Mouse (Mus musculus) midbrain, postnatal 0 days (tissue): ENCODE measurements around the gene Spi1. TPM values are rescaled to one million over a fixed set of nuclear protein-coding genes. Genes with fewer than 3 reads are reported as not detected.
"Not testable (repeated sequence)": the region's sequence is repeated elsewhere in the genome, so short reads cannot be mapped to it uniquely, and the experiment has no call there.

Experiments
- ATAC-seq: fragments of 200-750 bp; cut with Nextera tagmentation; 2 replicates; pipeline ENCODE4 v1.8.0; 2017; ENCODE audit warnings: moderate number of reproducible peaks, mild to moderate bottlenecking, moderate TSS enrichment, moderate library complexity; ENCODE audit not compliant: low FRiP score
- DNase-seq: peaks from one replicate; pipeline ENCODE4 v3.0.0-alpha.2; 2015; ENCODE audit warnings: low spot score
- H3K27ac ChIP-seq: fragments of 300-500 bp; sonication (generic); 2 replicates; pipeline ENCODE4 v1.5.1; 2014; ENCODE audit warnings: low read depth, mild to moderate bottlenecking, low read length, mixed read lengths
- H3K27me3 ChIP-seq: fragments of 300-500 bp; sonication (generic); 2 replicates; pipeline ENCODE4 v1.6.1; 2014; ENCODE audit warnings: low read length, control low read depth, mixed read lengths; ENCODE audit not compliant: insufficient read depth
- H3K36me3 ChIP-seq: fragments of 300-500 bp; sonication (generic); 2 replicates; pipeline ENCODE4 v1.6.1; 2014; ENCODE audit warnings: low read length, control low read depth, mixed read lengths; ENCODE audit not compliant: insufficient read depth
- H3K4me1 ChIP-seq: fragments of 300-500 bp; sonication (generic); 2 replicates; pipeline ENCODE4 v1.6.1; 2014; ENCODE audit warnings: mild to moderate bottlenecking, control low read depth, antibody characterized with exemption, low read length, mixed read lengths; ENCODE audit not compliant: insufficient read depth
- H3K4me2 ChIP-seq: fragments of 300-500 bp; sonication (generic); 2 replicates; pipeline ENCODE4 v1.6.1; 2014; ENCODE audit warnings: low read depth, mild to moderate bottlenecking, low read length, mixed read lengths; ENCODE audit not compliant: poor library complexity, severe bottlenecking
- H3K4me3 ChIP-seq: fragments of 300-500 bp; sonication (generic); 2 replicates; pipeline ENCODE4 v1.5.1; 2014; ENCODE audit warnings: low read depth, mild to moderate bottlenecking, low read length, moderate library complexity
- H3K9ac ChIP-seq: fragments of 300-500 bp; sonication (generic); replicated peaks from 2 replicates; pipeline ENCODE4 v1.6.1; 2014; ENCODE audit warnings: mild to moderate bottlenecking, low read length, moderate library complexity, mixed read lengths; ENCODE audit not compliant: poor library complexity, severe bottlenecking
- H3K9me3 ChIP-seq: fragments of 300-500 bp; sonication (generic); 2 replicates; pipeline ENCODE4 v1.6.1; 2016; ENCODE audit warnings: low read length, control low read depth
- CTCF ChIP-seq: IDR thresholded peaks from 2 replicates; pipeline ENCODE4 v1.5.1; 2016; ENCODE audit warnings: antibody characterized with exemption, mild to moderate bottlenecking
- WGBS: fragments of 180-500 bp; shearing (Covaris S2); extraction: QIAGEN DNeasy Blood & Tissue Kit; methylation state at CpG from one replicate; pipeline ENCODE4 v1.1.7; 2014; 5-methylcytosine and 5-hydroxymethylcytosine counted together
- polyA plus RNA-seq: library from polyadenylated mRNA; unstranded; fragments of >200 nt; fragmentation: Nextera tagmentation; extraction: Ambion mirVana; gene quantifications from 2 replicates; pipeline ENCODE4 v1.2.1, GENCODE M21; 2015
- total RNA-seq: library from RNA; depleted of rRNA; stranded (reverse); fragments of >200 nt; gene quantifications from 2 replicates; pipeline ENCODE4 v1.2.3, GENCODE M21; 2014

Gene Spi1
- total and polyA plus RNA-seq, 2 experiments from 2014 or later, result 4.2 to 10.0 TPM

- no peak overlapping the region for H3K27ac ChIP-seq
- no peak for TF ChIP-seq CTCF
- H3K27me3 ChIP-seq, result no peaks in the 10 kb centered on the region
- DNase-seq (no peak), ATAC-seq (no peak)
- no peaks in the 10 kb centered on the region for H3K4me1 ChIP-seq
- no peak overlapping the region for H3K4me3 ChIP-seq
- H3K9me3 ChIP-seq, result no peaks in the 10 kb centered on the region
- no peaks in the 10 kb centered on the region for H3K36me3 ChIP-seq
- no peak overlapping the region for H3K4me2 ChIP-seq
- WGBS, result 88% methylated on average over 3 of the region's 3 CpGs
- no peak overlapping the region for H3K9ac ChIP-seq
These were observed 26.0 kb downstream of the Spi1 start for GRCm38 (mm10) chr2:91108156-91108555.

GRCm38 (mm10) chr2:91109241-91109640 is 27.1 kb downstream of the Spi1 start:
- TF ChIP-seq CTCF, result no peak
- no peak for DNase-seq
- H3K36me3 ChIP-seq, result no peaks in the 10 kb centered on the region
- H3K9me3 ChIP-seq, result no peaks in the 10 kb centered on the region
- no peak overlapping the region for H3K4me2 ChIP-seq
- 83% methylated on average over 5 of the region's 5 CpGs for WGBS
- H3K4me3 ChIP-seq, result no peak overlapping the region
- no peak for ATAC-seq
- H3K4me1 ChIP-seq, result no peaks in the 10 kb centered on the region
- H3K9ac ChIP-seq, result no peak overlapping the region
- H3K27me3 ChIP-seq, result no peaks in the 10 kb centered on the region
- no peak overlapping the region for H3K27ac ChIP-seq

GRCm38 (mm10) chr2:91109807-91110385 is 27.7 kb downstream of the Spi1 start:
- no peak for ATAC-seq
- Histone ChIP-seq H3K36me3 (no peaks in the 10 kb centered on the region), H3K9me3 (no peaks in the 10 kb centered on the region), H3K27ac (no peak overlapping the region), H3K4me1 (no peaks in the 10 kb centered on the region), H3K9ac (no peak overlapping the region), H3K27me3 (no peaks in the 10 kb centered on the region), H3K4me3 (no peak overlapping the region), H3K4me2 (no peak overlapping the region)
- WGBS, result 94% methylated on average over 5 of the region's 5 CpGs
- no peak for DNase-seq
- TF ChIP-seq CTCF, result no peak

- H3K4me1 ChIP-seq, result 0 out of 2 replicates have a peak, but pooled peaks cover 3% of the 10 kb centered on the region
- no peak overlapping the region for H3K27ac ChIP-seq
- H3K9ac ChIP-seq, result no peak overlapping the region
- H3K27me3 ChIP-seq, result no peaks in the 10 kb centered on the region
- no peak overlapping the region for H3K4me2 ChIP-seq
- no peak for TF ChIP-seq CTCF
- H3K4me3 ChIP-seq, result no peak overlapping the region
- DNase-seq, result no peak
- H3K9me3 ChIP-seq, result no peaks in the 10 kb centered on the region
- 81% methylated on average over 6 of the region's 6 CpGs for WGBS
- no peak for ATAC-seq
- no peaks in the 10 kb centered on the region for H3K36me3 ChIP-seq
These were observed 28.2 kb downstream of the Spi1 start for GRCm38 (mm10) chr2:91110429-91110828.

DNA sequence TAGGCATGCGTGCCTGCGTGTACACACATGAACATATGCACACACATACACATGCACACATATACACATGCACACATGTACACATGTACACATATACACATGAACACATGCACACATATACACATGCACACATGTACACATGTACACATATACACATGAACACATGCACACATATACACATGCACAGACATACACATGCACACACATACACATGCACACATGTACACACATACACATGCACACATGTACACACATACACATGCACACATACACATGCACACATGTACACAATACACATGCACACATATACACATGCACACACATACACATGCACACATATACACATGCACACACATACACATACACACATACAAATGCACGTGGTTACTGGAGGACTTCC is 29.6 kb downstream of the Spi1 start:
- not testable (repeated sequence) for H3K27ac ChIP-seq, ATAC-seq, H3K36me3 ChIP-seq, DNase-seq, H3K27me3 ChIP-seq, H3K9ac ChIP-seq, H3K9me3 ChIP-seq, H3K4me1 ChIP-seq, H3K4me2 ChIP-seq, H3K4me3 ChIP-seq
- WGBS, result 95% methylated on average over 3 of the region's 3 CpGs

DNA sequence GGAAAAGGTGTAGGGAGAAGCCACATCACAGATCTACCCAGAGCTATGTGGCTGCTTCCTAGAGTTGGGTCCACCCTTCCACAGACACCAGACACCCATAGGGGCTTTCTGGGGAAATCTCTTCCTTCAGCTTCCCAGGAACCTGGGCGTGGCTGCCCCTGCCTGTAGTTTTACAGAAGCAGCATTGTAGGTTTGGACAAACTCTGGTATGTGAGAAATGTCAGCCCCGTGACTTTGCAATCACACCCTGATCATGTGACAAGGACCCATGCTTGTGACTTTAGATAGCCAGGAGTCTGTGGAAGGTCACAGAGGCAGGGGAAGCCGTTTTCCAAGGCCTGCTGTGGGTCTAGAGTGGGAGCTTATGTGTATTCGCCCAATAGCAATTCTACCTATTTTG is 30.3 kb downstream of the Spi1 start:
- H3K4me3 ChIP-seq, result no peak overlapping the region
- H3K36me3 ChIP-seq, result no peaks in the 10 kb centered on the region
- H3K9me3 ChIP-seq, result no peaks in the 10 kb centered on the region
- H3K4me1 ChIP-seq, result 0 out of 2 replicates have a peak, but pooled peaks cover 3% of the 10 kb centered on the region
- no peak overlapping the region for H3K9ac ChIP-seq
- no peak for TF ChIP-seq CTCF
- WGBS, result 71% methylated on average over 4 of the region's 4 CpGs
- H3K27ac ChIP-seq, result no peak overlapping the region
- ATAC-seq (no peak), DNase-seq (no peak)
- no peak overlapping the region for H3K4me2 ChIP-seq
- no peaks in the 10 kb centered on the region for H3K27me3 ChIP-seq
